Mouse (Mus musculus) T-helper 17 cell (primary cell): ENCODE measurements around the gene Mlxip.

Experiments
- in situ Hi-C, 2 experiments: fragments of 300-600 bp; cut with MboI, MseI; formaldehyde crosslinking; loops; 1 replicate in 1 of 2; 2 replicates in 1 of 2; pipeline ENCODE4 v1.15.1; 2025; ENCODE audit warnings: high pct_unique_total_duplicates in 2 of 2

Gene Mlxip

DNA sequence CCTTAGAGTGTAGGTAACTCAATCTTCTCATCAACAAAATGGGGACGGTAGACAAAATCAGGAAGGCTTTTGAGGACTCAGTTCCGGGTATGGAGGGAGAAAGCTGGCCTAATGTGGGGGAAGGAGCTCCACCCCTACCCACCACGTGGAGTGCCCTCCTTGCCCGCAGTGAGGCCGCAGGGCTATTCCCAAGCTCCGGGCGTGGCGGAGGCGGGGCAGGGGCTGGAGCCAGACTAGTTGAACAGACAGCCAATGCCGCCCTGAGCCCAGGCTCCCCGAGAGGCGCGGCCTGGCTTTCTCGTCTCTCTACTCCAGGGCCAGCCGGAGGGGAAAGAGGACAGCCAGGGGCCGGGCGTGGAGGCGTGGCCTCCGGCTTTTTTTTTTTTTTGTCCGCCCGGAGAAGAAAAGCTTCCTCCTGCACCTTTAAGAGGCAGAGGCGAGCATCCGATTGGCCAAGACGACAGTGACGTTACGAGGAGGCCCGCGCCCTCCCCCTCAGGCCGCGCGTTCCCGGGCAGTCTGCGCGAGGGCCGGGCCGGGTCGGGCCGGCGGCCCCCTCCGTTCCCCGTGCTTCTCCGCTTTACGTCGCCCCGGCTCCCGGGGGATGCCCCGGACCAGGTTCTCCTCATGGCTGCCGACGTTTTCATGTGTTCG is at the start of gene Mlxip:
TSS of gene Mlxip (plus strand) at position 496 of the 654 bp plus-strand sequence.
- in situ Hi-C loops: no loop called here

- in situ Hi-C loops: no loop called here
These were observed 49.4 kb upstream of the Mlxip start for GRCm38 (mm10) chr5:123344963-123345852.

- in situ Hi-C loops: no loop called here
These were observed 48.5 kb upstream of the Mlxip start for GRCm38 (mm10) chr5:123345853-123346654.

DNA sequence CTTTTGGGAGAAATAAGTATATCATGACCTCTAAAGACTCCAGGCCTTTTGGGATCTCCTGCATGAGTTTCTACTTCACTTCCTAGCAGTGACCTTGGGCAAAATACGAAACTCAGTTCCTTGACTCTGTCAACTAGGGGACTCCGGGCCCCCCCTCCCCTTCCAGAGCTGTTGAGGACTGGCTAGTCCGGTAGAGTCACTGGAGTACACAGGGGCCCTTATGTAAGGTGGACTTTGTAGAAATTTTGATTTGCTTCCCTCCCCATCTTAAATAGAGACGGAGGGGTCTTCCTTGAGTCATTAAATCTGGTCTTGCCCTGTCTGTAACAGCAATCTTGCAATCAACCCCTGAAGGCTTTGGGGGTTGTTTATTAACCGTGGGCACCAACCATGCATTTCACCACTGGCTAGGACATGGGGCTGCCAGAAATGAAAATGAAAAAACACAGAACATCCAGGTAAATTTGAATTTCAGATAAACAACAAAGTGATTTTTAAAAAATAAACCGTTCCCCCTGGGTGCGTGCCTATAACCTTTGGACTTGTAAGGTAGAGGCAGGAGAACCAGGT is 47.8 kb upstream of the Mlxip start:
- in situ Hi-C loops: no loop called here

DNA sequence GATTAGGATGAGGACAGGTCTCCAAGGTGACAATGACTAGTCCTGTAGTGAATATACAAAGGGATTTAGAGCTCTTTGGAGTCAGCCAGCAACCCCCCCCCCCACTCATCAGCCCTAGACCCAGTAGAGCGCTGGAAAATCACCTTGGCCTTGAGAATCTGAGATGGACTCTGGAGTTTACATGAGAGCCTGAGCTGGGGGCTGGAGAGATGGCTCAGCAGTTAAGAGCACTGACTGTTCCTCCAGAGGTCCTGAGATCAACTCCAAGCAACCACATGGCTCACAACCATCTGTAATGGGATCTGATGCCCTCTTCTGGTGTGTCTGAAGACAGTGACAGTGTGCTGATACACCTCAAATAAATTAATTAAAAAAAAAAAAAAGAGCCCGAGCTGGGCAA is 46.6 kb upstream of the Mlxip start:
- in situ Hi-C loops: no loop called here

- in situ Hi-C loops: loop anchor here in 1 of 2 experiments (10.0 kb wide), 1 partner anchor 514 kb away; the partner anchor contains the start of gene Hcar2
These were observed 44.2 kb upstream of the Mlxip start for GRCm38 (mm10) chr5:123350386-123350785.

GRCm38 (mm10) chr5:123355918-123356317 is 38.7 kb upstream of the Mlxip start:
- in situ Hi-C loops: loop anchor here in 1 of 2 experiments (10.0 kb wide), 1 partner anchor 509 kb away; the partner anchor contains the start of gene Hcar2

DNA sequence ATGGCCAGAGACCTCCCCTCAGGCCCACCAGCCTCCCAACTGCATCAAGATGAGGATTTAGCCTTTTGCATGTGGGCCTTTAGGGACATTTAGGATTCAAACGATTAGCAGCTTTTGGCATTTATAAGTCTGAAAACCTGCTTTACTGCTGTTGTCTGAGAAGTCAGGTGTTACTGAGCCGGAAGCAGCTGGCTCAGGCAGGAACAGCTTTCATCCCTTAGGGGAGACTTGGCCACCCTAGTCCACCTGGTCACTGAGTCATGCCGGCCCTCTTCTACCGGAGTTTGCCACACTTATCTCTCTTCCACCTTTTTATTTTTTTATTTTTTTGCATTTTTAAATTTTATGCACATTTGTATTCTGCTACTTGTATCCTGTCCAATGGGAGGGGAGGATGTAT is 37.3 kb upstream of the Mlxip start:
- in situ Hi-C loops: loop anchor here in 1 of 2 experiments (10.0 kb wide), 1 partner anchor 508 kb away; the partner anchor contains the start of gene Hcar2

- in situ Hi-C loops: loop anchor here in 1 of 2 experiments (10.0 kb wide), 1 partner anchor 505 kb away; the partner anchor contains the start of gene Hcar2
These were observed 35.2 kb upstream of the Mlxip start for GRCm38 (mm10) chr5:123359431-123359830.

GRCm38 (mm10) chr5:123362911-123363310 is 31.7 kb upstream of the Mlxip start:
- in situ Hi-C loops: no loop called here

GRCm38 (mm10) chr5:123364302-123364971 is 30.2 kb upstream of the Mlxip start:
- in situ Hi-C loops: no loop called here

DNA sequence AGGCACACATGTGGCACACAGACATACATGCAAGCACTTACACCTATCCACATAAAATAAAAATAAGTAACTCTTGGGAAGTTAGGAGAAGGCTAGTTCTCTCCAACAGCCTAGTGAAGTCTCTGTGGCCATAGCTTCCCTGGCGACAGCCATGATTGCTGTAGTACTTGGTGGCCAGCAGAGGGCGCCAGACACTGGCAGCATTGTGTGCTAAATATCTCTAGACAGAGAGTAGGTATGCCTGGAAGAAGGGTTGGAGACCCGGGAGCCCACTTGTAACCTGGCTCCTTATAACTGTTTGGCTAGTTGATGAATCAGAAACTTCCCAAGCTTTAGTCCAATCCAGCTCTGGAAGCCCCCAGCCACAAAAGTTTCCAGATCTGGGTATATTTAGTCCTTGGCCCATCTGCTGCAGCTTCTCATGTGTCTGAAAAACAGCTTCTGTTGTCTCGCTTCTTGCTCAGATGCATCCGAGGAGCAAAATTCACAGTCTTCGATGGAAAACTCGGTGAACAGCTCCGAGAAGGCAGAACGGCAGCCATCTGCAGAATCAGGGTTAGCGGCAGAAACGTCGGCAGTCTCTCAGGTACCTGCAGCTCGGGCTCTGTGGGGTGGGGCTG is 25.6 kb upstream of the Mlxip start:
- in situ Hi-C loops: loop anchor here (5.0 kb wide), 2 partner anchors 73 to 133 kb away; no protein-coding TSS in a partner anchor

GRCm38 (mm10) chr5:123370049-123370448 is 24.5 kb upstream of the Mlxip start:
- in situ Hi-C loops: no loop called here

DNA sequence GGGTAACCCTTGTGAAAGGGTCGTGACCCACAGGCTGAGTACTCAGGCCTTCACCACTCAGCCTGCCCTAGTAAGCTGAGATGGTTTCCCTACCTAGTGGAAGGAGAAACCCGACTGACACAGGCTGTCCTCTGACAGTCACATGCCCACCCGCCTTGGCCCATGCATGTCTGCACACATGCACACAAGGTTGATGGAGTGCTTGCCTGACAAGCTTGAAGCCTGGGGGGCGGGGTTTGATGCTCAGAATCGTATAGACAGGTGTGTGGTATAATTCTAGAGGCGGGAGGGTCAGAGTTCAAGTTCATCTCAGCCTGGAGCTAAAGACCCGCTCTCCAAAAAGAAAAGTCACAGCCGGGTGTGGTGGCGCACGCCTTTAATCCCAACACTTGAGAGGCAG is 19.3 kb upstream of the Mlxip start:
- in situ Hi-C loops: loop anchor here in 1 of 2 experiments (5.0 kb wide), 1 partner anchor 67 kb away; no protein-coding TSS in a partner anchor

- in situ Hi-C loops: loop anchor here in 1 of 2 experiments (5.0 kb wide), 1 partner anchor 66 kb away; no protein-coding TSS in a partner anchor
These were observed 18.7 kb upstream of the Mlxip start for GRCm38 (mm10) chr5:123375793-123376452.

DNA sequence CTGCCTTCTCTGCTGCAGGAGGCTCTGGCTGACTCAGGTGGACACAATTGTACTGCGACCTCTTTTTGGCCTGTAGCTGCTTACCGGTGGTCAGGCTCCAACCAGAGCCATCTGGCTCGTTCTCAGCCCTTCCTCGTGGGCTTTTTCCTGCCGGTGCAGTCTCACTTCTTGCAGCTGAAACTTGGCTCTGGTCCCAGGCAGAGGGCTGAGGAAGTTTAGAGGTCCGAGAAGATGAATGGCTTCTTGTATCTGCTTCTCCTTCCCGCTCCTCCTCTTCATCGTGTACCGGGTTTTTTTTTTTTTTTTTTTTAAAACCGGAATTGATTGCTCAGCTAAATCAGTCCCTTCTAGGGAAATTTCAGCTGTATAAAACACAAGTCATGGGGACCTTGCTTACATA is 18.0 kb upstream of the Mlxip start:
- in situ Hi-C loops: loop anchor here in 1 of 2 experiments (5.0 kb wide), 1 partner anchor 66 kb away; no protein-coding TSS in a partner anchor

DNA sequence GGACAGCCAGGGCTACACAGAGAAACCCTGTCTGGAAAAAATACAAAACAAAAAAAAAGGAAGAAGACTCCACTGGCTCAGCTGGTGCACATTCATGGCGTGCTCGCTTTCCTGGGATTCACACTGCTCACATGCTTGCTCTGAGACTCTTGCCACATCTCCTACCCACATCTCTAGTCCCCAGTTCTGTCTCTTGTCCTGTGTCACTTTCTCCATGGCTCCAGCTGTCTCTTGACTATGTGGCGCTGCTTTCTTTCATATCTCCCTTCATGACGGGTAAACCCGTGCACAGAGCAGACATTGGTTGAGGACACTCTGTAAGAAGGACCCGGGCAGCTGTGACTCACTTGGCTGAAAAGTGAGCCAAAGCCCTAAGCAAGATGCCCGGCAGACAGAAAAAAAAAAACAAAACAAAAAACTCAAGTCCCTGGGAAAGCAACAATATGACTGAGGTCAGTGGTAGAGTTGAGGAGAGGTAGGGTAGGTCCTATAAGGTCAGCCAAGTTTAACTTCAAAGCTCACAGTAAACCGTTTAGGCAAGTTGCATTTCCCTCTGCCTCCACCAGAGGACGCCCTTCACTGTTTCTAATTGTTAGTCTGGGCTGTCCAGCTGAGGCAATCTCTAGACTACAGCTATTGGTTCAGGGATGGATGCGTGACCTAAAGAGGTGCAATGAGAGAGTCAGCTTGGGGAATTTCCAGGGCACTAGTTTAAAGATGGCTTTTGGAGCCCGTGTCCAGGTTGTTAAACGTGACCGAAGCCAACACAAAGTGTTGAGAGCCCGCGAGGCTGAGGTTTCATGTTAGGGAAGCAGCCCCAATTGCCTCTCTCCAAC is 17.3 kb upstream of the Mlxip start:
- in situ Hi-C loops: loop anchor here in 1 of 2 experiments (5.0 kb wide), 1 partner anchor 65 kb away; no protein-coding TSS in a partner anchor

DNA sequence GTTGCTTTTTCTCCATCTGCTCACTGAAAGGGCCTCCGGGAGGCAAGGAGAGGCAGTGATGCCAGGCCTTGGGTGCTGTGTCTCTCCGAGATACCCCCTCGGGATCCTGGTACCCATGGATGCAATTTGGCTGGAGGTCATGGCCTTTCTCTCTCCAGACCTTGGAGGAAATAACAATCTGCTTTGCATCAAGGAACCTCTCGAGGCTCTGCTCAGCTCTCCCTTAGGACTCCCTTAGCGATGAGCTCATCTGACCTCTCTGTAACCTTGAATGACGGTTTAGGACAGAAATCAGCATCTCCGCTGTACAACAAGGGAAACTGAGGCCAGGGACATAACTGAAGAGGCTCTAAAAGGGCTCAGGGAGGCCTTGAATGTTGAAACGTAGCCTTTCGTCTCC is 15.9 kb upstream of the Mlxip start:
- in situ Hi-C loops: loop anchor here in 1 of 2 experiments (5.0 kb wide), 1 partner anchor 64 kb away; no protein-coding TSS in a partner anchor
